Mouse (Mus musculus) heart, embryonic 12.5 days (tissue): ENCODE results near the gene Cacna1a. TPM values are rescaled to one million over a fixed set of nuclear protein-coding genes. Genes with fewer than 3 reads are reported as not detected.

Experiments used
- ATAC-seq: fragments of 200-750 bp; cut with Nextera tagmentation; 2 replicates; pipeline ENCODE4 v1.8.0; 2017; ENCODE audit warnings: moderate TSS enrichment, moderate library complexity; ENCODE audit not compliant: insufficient number of reproducible peaks, low FRiP score
- H3K27ac ChIP-seq: fragments of 300-500 bp; sonication (generic); 2 replicates; pipeline ENCODE4 v1.5.1; 2016; ENCODE audit warnings: mild to moderate bottlenecking, moderate library complexity; ENCODE audit not compliant: poor library complexity, severe bottlenecking
- H3K27me3 ChIP-seq: fragments of 300-500 bp; sonication (generic); replicated peaks from 2 replicates; pipeline ENCODE4 v1.6.1; 2016; ENCODE audit warnings: mild to moderate bottlenecking, moderate library complexity
- H3K36me3 ChIP-seq: fragments of 300-500 bp; sonication (generic); 2 replicates; pipeline ENCODE4 v1.6.1; 2016; ENCODE audit warnings: mild to moderate bottlenecking, moderate library complexity
- H3K4me1 ChIP-seq: fragments of 300-500 bp; sonication (generic); replicated peaks from 2 replicates; pipeline ENCODE4 v1.6.1; 2016; ENCODE audit warnings: mild to moderate bottlenecking
- H3K4me2 ChIP-seq: fragments of 300-500 bp; sonication (generic); 2 replicates; pipeline ENCODE4 v1.6.1; 2016; ENCODE audit warnings: mild to moderate bottlenecking, moderate library complexity
- H3K4me3 ChIP-seq: fragments of 300-500 bp; sonication (generic); 2 replicates; pipeline ENCODE4 v1.5.1; 2016; ENCODE audit warnings: mild to moderate bottlenecking
- H3K9ac ChIP-seq: fragments of 300-500 bp; sonication (generic); 2 replicates; pipeline ENCODE4 v1.6.1; 2016; ENCODE audit warnings: mild to moderate bottlenecking, moderate library complexity
- H3K9me3 ChIP-seq: fragments of 300-500 bp; sonication (generic); replicated peaks from 2 replicates; pipeline ENCODE4 v1.6.1; 2016; ENCODE audit warnings: mild to moderate bottlenecking, moderate library complexity
- WGBS: fragments of 180-500 bp; shearing (Covaris S2); methylation state at CpG from one replicate; pipeline ENCODE4 v1.1.7; 2016; 5-methylcytosine and 5-hydroxymethylcytosine counted together
- polyA plus RNA-seq: library from polyadenylated mRNA; unstranded; fragments of >200 nt; fragmentation: Nextera tagmentation; extraction: Ambion mirVana; gene quantifications from 2 replicates; pipeline ENCODE4 v1.2.1, GENCODE M21; 2016

Gene Cacna1a
- polyA plus RNA-seq, 1 experiment from 2014 or later: 9.2 TPM

GRCm38 (mm10) chr8:84363428-84364134 is 24.7 kb upstream of the Cacna1a start:
- no peak overlapping the region for H3K9ac ChIP-seq
- H3K4me2 ChIP-seq: no peak overlapping the region
- no peaks in the 10 kb centered on the region for H3K4me1 ChIP-seq
- H3K27ac ChIP-seq: no peak overlapping the region
- H3K4me3 ChIP-seq: no peak overlapping the region
- peaks cover 2% of the 10 kb centered on the region; the same call in 1 of the 2 replicates for H3K9me3 ChIP-seq
- 14% methylated on average over 23 of the region's 23 CpGs for WGBS
- H3K27me3 ChIP-seq: peaks cover 46% of the 10 kb centered on the region
- no peaks in the 10 kb centered on the region for H3K36me3 ChIP-seq
- ATAC-seq: no peak

GRCm38 (mm10) chr8:84365197-84365596 is 23.0 kb upstream of the Cacna1a start:
- H3K27ac ChIP-seq: no peak overlapping the region
- no peaks in the 10 kb centered on the region for H3K4me1 ChIP-seq
- ATAC-seq: no peak
- H3K9me3 ChIP-seq: peaks cover 8% of the 10 kb centered on the region; the same call in 1 of the 2 replicates
- H3K4me3 ChIP-seq: no peak overlapping the region
- H3K36me3 ChIP-seq: no peaks in the 10 kb centered on the region
- 75% methylated on average over 1 of the region's 1 CpGs for WGBS
- no peak overlapping the region for H3K4me2 ChIP-seq
- no peak overlapping the region for H3K9ac ChIP-seq
- peaks cover 37% of the 10 kb centered on the region for H3K27me3 ChIP-seq

- WGBS: 65% methylated on average over 4 of the region's 4 CpGs
- Histone ChIP-seq H3K4me1 (no peaks in the 10 kb centered on the region), H3K27me3 (no peaks in the 10 kb centered on the region; the same call in 1 of the 2 replicates), H3K27ac (no peak overlapping the region), H3K9ac (no peak overlapping the region), H3K4me3 (no peak overlapping the region), H3K4me2 (no peak overlapping the region), H3K9me3 (peaks cover 8% of the 10 kb centered on the region; the same call in 1 of the 2 replicates), H3K36me3 (no peaks in the 10 kb centered on the region)
- no peak for ATAC-seq
These were observed 17.3 kb upstream of the Cacna1a start for GRCm38 (mm10) chr8:84370972-84371371.

- Histone ChIP-seq H3K27ac (no peak overlapping the region), H3K9me3 (no peaks in the 10 kb centered on the region), H3K36me3 (no peaks in the 10 kb centered on the region), H3K4me2 (no peak overlapping the region), H3K4me3 (no peak overlapping the region), H3K4me1 (no peaks in the 10 kb centered on the region), H3K27me3 (no peaks in the 10 kb centered on the region; the same call in 1 of the 2 replicates), H3K9ac (no peak overlapping the region)
- 21% methylated on average over 5 of the region's 5 CpGs for WGBS
- ATAC-seq: no peak
These were observed 13.2 kb upstream of the Cacna1a start for GRCm38 (mm10) chr8:84375038-84375437.

GRCm38 (mm10) chr8:84375803-84376202 is 12.4 kb upstream of the Cacna1a start:
- Histone ChIP-seq H3K36me3 (no peaks in the 10 kb centered on the region), H3K4me1 (no peaks in the 10 kb centered on the region), H3K4me2 (no peak overlapping the region), H3K9ac (no peak overlapping the region), H3K27ac (no peak overlapping the region), H3K9me3 (no peaks in the 10 kb centered on the region), H3K4me3 (no peak overlapping the region), H3K27me3 (no peaks in the 10 kb centered on the region; the same call in 1 of the 2 replicates)
- ATAC-seq: no peak
- 81% methylated on average over 5 of the region's 5 CpGs for WGBS

- no peaks in the 10 kb centered on the region; the same call in 1 of the 2 replicates for H3K27me3 ChIP-seq
- H3K27ac ChIP-seq: no peak overlapping the region
- ATAC-seq: no peak
- no peaks in the 10 kb centered on the region for H3K4me1 ChIP-seq
- H3K36me3 ChIP-seq: no peaks in the 10 kb centered on the region
- no peaks in the 10 kb centered on the region for H3K9me3 ChIP-seq
- WGBS: 64% methylated on average over 6 of the region's 6 CpGs
- no peak overlapping the region for H3K4me2 ChIP-seq
- H3K4me3 ChIP-seq: no peak overlapping the region
- no peak overlapping the region for H3K9ac ChIP-seq
These were observed 11.7 kb upstream of the Cacna1a start for GRCm38 (mm10) chr8:84376564-84376963.

GRCm38 (mm10) chr8:84381676-84382075 is 6.6 kb upstream of the Cacna1a start:
- H3K27ac ChIP-seq: no peak overlapping the region
- no peaks in the 10 kb centered on the region for H3K4me1 ChIP-seq
- no peaks in the 10 kb centered on the region for H3K27me3 ChIP-seq
- no peak overlapping the region for H3K9ac ChIP-seq
- WGBS: 68% methylated on average over 7 of the region's 7 CpGs
- no peak overlapping the region for H3K4me3 ChIP-seq
- H3K9me3 ChIP-seq: no peaks in the 10 kb centered on the region
- no peak for ATAC-seq
- H3K4me2 ChIP-seq: no peak overlapping the region
- H3K36me3 ChIP-seq: no peaks in the 10 kb centered on the region

- Histone ChIP-seq H3K4me3 (no peak overlapping the region), H3K27ac (no peak overlapping the region), H3K36me3 (no peaks in the 10 kb centered on the region), H3K27me3 (no peaks in the 10 kb centered on the region), H3K9me3 (0 out of 2 replicates have a peak, but pooled peaks cover 2% of the 10 kb centered on the region), H3K4me1 (peaks cover 9% of the 10 kb centered on the region; the same call in 1 of the 2 replicates), H3K4me2 (no peak overlapping the region), H3K9ac (no peak overlapping the region)
- 58% methylated on average over 9 of the region's 9 CpGs for WGBS
- no peak for ATAC-seq
These were observed 533 bp downstream of the Cacna1a start for GRCm38 (mm10) chr8:84388773-84389172.

GRCm38 (mm10) chr8:84389173-84389572 is 933 bp downstream of the Cacna1a start:
- no peaks in the 10 kb centered on the region for H3K27me3 ChIP-seq
- ATAC-seq: no peak
- no peak overlapping the region for H3K4me3 ChIP-seq
- peaks cover 9% of the 10 kb centered on the region; the same call in 1 of the 2 replicates for H3K4me1 ChIP-seq
- H3K36me3 ChIP-seq: no peaks in the 10 kb centered on the region
- H3K27ac ChIP-seq: no peak overlapping the region
- 78% methylated on average over 3 of the region's 3 CpGs for WGBS
- H3K4me2 ChIP-seq: no peak overlapping the region
- H3K9me3 ChIP-seq: 0 out of 2 replicates have a peak, but pooled peaks cover 2% of the 10 kb centered on the region
- H3K9ac ChIP-seq: no peak overlapping the region

GRCm38 (mm10) chr8:84391611-84392010 is 3.4 kb downstream of the Cacna1a start:
- H3K4me2 ChIP-seq: no peak overlapping the region
- no peaks in the 10 kb centered on the region for H3K27me3 ChIP-seq
- peaks cover 9% of the 10 kb centered on the region; the same call in 1 of the 2 replicates for H3K4me1 ChIP-seq
- no peak overlapping the region for H3K4me3 ChIP-seq
- 87% methylated on average over 5 of the region's 5 CpGs for WGBS
- H3K9me3 ChIP-seq: 0 out of 2 replicates have a peak, but pooled peaks cover 2% of the 10 kb centered on the region
- no peaks in the 10 kb centered on the region for H3K36me3 ChIP-seq
- H3K27ac ChIP-seq: no peak overlapping the region
- ATAC-seq: no peak
- H3K9ac ChIP-seq: no peak overlapping the region

- Histone ChIP-seq H3K4me2 (no peak overlapping the region), H3K4me1 (no peaks in the 10 kb centered on the region), H3K36me3 (no peaks in the 10 kb centered on the region), H3K27ac (no peak overlapping the region), H3K9ac (no peak overlapping the region), H3K4me3 (no peak overlapping the region), H3K9me3 (peaks cover 5% of the 10 kb centered on the region; the same call in 1 of the 2 replicates), H3K27me3 (no peaks in the 10 kb centered on the region)
- WGBS: 56% methylated on average over 6 of the region's 6 CpGs
- ATAC-seq: no peak
These were observed 7.7 kb downstream of the Cacna1a start for GRCm38 (mm10) chr8:84395751-84396457.
